Mouse (Mus musculus): ENCODE measurements at regions not wholly inside any gene's neighbourhood (a gene's known extent, or its start where the extent isn't known, plus 50 kb on each side); places are given as distances from the start of the nearest gene placed in this dataset.

DNA sequence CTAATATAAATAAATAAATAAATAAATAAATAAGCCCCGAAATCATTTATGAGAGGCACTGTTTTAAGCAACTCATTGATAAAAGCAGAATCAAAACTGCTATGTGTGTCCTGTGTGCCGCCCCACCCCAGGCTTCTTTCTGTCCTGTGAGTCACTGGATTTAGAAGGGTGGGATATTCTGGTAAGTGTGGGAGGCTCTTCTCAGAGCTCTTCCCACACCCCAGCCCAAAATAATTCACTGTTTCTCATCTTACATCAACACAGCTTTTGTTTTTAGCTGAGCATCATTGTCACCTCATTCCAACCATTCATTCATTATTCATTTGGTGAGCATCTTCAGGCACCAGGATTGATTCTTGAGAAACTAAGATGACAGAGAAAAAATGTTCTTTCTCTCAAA, 118.4 kb downstream of the Barx2 start:
- H3K4me1 ChIP-seq (ENCODE audit: insufficient read depth), result no peaks in the 10 kb centered on the region
- H3K9me3 ChIP-seq (ENCODE audit: low read length), result no peaks in the 10 kb centered on the region
- ATAC-seq (no peak), DNase-seq (no peak)
- WGBS (ENCODE audit: insufficient replicate concordance), result 83% methylated on average over 2 of the region's 2 CpGs
- H3K4me3 ChIP-seq (ENCODE audit: low read depth, low read length), result no peak overlapping the region
- TF ChIP-seq CTCF (IDR thresholded peaks at IDR 0.05; ENCODE audit: low read depth) (no peak), EP300 (IDR thresholded peaks at IDR 0.05; ENCODE audit: low read depth) (no peak)
- H3K27ac ChIP-seq (ENCODE audit: low read depth), result no peak overlapping the region
- no peaks in the 10 kb centered on the region for H3K27me3 ChIP-seq (ENCODE audit: insufficient read depth, low read length)
- no peak overlapping the region for H3K4me2 ChIP-seq (ENCODE audit: low read depth, low read length)
- no peaks in the 10 kb centered on the region for H3K36me3 ChIP-seq (replicated peaks; ENCODE audit: insufficient read depth, low read length)
- no peak overlapping the region for H3K9ac ChIP-seq (replicated peaks)

DNA sequence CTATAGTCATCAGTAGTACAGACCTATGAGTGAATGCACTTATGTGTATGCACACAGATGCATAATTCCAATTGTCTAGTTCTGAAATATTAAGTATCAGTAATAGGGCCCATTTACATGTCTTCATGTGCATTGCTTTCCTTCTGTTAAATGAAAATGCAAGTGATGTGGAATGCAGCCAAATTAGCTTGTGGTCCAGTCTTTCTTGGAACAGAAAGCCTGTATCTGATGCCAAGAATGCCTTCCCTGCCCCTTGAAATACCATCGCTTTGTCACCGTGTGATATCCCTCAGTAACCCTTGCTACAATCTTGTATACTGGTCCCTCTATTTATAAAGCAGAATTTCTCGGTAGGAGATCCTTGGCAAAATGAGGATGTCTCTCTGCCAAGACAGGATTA, 137.3 kb downstream of the Barx2 start:
- no peaks in the 10 kb centered on the region for H3K9me3 ChIP-seq (ENCODE audit: low read length)
- no peaks in the 10 kb centered on the region for H3K4me1 ChIP-seq (ENCODE audit: insufficient read depth)
- H3K4me2 ChIP-seq (ENCODE audit: low read depth, low read length), result no peak overlapping the region
- no peak overlapping the region for H3K27ac ChIP-seq (ENCODE audit: low read depth)
- 79% methylated on average over 3 of the region's 3 CpGs for WGBS (ENCODE audit: insufficient replicate concordance)
- H3K27me3 ChIP-seq (ENCODE audit: insufficient read depth, low read length), result no peaks in the 10 kb centered on the region
- no peak overlapping the region for H3K4me3 ChIP-seq (ENCODE audit: low read depth, low read length)
- DNase-seq, result no peak
- no peaks in the 10 kb centered on the region for H3K36me3 ChIP-seq (replicated peaks; ENCODE audit: insufficient read depth, low read length)
- H3K9ac ChIP-seq (replicated peaks), result no peak overlapping the region
- no peak for TF ChIP-seq EP300 (IDR thresholded peaks at IDR 0.05; ENCODE audit: low read depth)
- no peak for TF ChIP-seq CTCF (IDR thresholded peaks at IDR 0.05; ENCODE audit: low read depth)
- ATAC-seq, result no peak

DNA sequence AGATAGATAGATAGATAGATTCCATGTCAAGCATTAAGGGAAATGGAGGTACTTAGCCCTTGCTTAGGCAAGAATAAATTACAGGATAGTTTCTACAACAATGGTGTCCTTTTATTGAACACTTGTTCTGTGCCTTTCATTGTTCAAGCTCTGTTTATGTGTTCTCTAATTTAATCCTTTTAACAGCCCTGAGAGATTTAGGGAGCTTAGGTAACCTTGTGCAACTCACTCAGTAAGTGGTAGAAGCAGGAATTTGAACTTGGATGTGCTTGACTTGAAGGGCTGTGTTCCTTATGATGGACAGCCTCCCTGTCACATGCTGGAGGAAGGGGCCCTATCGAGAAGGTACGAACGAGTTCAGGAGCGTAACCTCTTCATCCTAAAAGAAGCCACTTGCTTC, 147.9 kb downstream of the Barx2 start:
- H3K36me3 ChIP-seq (replicated peaks; ENCODE audit: insufficient read depth, low read length), result no peaks in the 10 kb centered on the region
- 84% methylated on average over 4 of the region's 4 CpGs for WGBS (ENCODE audit: insufficient replicate concordance)
- no peak overlapping the region for H3K27ac ChIP-seq (ENCODE audit: low read depth)
- no peak overlapping the region for H3K9ac ChIP-seq (replicated peaks)
- DNase-seq (no peak), ATAC-seq (no peak)
- no peak overlapping the region for H3K4me2 ChIP-seq (ENCODE audit: low read depth, low read length)
- H3K4me3 ChIP-seq (ENCODE audit: low read depth, low read length), result no peak overlapping the region
- H3K27me3 ChIP-seq (ENCODE audit: insufficient read depth, low read length), result no peaks in the 10 kb centered on the region
- H3K9me3 ChIP-seq (ENCODE audit: low read length), result no peaks in the 10 kb centered on the region
- no peak for TF ChIP-seq EP300 (IDR thresholded peaks at IDR 0.05; ENCODE audit: low read depth)
- no peak for TF ChIP-seq CTCF (IDR thresholded peaks at IDR 0.05; ENCODE audit: low read depth)
- H3K4me1 ChIP-seq (ENCODE audit: insufficient read depth), result no peaks in the 10 kb centered on the region

DNA sequence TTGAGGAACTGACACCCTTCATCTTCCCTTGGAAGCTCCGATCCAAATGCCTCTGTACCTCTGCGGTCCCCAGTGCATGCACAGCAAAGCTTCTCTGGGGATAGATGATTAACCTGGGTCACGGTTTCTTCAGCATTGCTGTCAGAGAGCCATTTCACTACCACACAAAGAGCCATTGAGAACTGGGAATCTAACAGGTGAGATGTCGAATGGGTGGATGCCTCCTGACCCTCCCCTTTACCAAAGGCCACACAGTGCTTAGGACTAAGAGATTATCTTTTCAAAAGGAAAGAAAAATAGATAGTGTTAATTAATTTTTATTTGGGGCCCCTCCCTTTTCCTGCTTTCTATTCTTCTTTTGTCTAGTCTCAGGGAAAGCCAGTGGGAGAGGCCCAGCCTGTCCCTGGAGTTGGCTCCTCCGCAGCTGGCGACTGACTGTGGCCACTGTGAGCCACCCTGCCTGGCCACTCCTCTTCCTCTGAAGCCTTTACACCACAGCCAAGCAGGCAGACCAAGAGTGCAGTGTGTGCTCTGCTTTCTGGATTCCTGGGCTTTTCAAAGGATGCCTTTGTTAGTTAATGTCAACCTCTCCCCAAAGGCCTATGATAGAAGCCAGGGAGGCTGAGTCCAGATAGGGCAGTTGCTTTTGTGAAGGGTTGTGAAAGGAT, 155.2 kb downstream of the Barx2 start:
- no peaks in the 10 kb centered on the region for H3K36me3 ChIP-seq (replicated peaks; ENCODE audit: insufficient read depth, low read length)
- ATAC-seq, result no peak
- no peaks in the 10 kb centered on the region for H3K9me3 ChIP-seq (ENCODE audit: low read length)
- no peak overlapping the region for H3K9ac ChIP-seq (replicated peaks)
- no peak overlapping the region for H3K4me2 ChIP-seq (ENCODE audit: low read depth, low read length)
- H3K27me3 ChIP-seq (ENCODE audit: insufficient read depth, low read length), result no peaks in the 10 kb centered on the region
- H3K4me1 ChIP-seq (ENCODE audit: insufficient read depth), result no peaks in the 10 kb centered on the region
- H3K27ac ChIP-seq (ENCODE audit: low read depth), result no peak overlapping the region
- H3K4me3 ChIP-seq (ENCODE audit: low read depth, low read length), result no peak overlapping the region
- 65% methylated on average over 6 of the region's 6 CpGs for WGBS (ENCODE audit: insufficient replicate concordance)
- no peak for DNase-seq
- TF ChIP-seq CTCF (IDR thresholded peaks at IDR 0.05; ENCODE audit: low read depth) (no peak), EP300 (IDR thresholded peaks at IDR 0.05; ENCODE audit: low read depth) (no peak)

DNA sequence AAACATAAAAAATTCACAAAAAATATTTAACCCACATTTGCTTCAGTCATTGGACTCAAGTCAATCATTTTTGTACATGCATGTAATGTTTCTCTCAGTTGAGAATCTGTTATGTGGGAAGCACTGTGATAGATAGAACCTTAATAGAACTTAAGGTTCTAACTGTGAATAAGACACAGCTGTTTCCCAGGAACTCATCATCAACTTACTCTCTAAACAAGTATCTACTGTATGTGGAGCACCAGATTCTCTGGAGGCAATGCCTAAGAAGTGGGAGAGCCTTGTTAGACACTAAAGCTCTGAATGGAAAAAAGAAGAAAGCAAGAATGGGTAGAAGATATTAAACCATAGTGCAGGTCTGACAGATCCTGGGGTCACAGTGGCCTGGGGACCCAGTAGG, 182.8 kb downstream of the Barx2 start:
- no peak overlapping the region for H3K4me2 ChIP-seq (ENCODE audit: low read depth, low read length)
- DNase-seq (no peak), ATAC-seq (no peak)
- H3K4me1 ChIP-seq (ENCODE audit: insufficient read depth), result no peaks in the 10 kb centered on the region
- H3K4me3 ChIP-seq (ENCODE audit: low read depth, low read length), result no peak overlapping the region
- TF ChIP-seq CTCF (IDR thresholded peaks at IDR 0.05; ENCODE audit: low read depth), result no peak
- no peak for TF ChIP-seq EP300 (IDR thresholded peaks at IDR 0.05; ENCODE audit: low read depth)
- H3K27me3 ChIP-seq (ENCODE audit: insufficient read depth, low read length), result no peaks in the 10 kb centered on the region
- no peak overlapping the region for H3K9ac ChIP-seq (replicated peaks)
- no peak overlapping the region for H3K27ac ChIP-seq (ENCODE audit: low read depth)
- no peaks in the 10 kb centered on the region for H3K36me3 ChIP-seq (replicated peaks; ENCODE audit: insufficient read depth, low read length)
- no peaks in the 10 kb centered on the region for H3K9me3 ChIP-seq (ENCODE audit: low read length)

DNA sequence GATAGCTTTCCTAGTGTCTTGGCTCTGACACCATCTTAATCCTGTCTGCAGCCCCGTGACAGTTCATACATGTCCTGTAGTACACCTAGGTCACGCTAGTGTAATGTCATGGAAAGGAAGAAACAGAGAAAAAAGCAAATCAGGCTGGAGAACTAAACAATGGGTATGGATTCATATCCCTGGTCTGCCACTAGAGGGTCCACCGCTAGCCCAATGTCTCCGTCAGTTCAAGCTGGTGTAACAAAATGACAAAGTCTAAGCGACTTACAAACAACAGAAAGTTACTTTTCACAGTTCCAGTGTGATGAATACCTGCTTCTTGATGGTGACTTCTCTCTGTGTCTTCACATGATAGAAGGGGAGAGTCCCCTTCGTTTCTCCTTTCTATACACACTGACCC, 194.0 kb downstream of the Barx2 start:
- peak; percentile 31 for TF ChIP-seq CTCF (IDR thresholded peaks at IDR 0.05; ENCODE audit: low read depth)
- no peak for TF ChIP-seq EP300 (IDR thresholded peaks at IDR 0.05; ENCODE audit: low read depth)
- H3K4me1 ChIP-seq (ENCODE audit: insufficient read depth), result no peaks in the 10 kb centered on the region
- no peak overlapping the region for H3K27ac ChIP-seq (ENCODE audit: low read depth)
- H3K4me2 ChIP-seq (ENCODE audit: low read depth, low read length), result no peak overlapping the region
- 58% methylated on average over 6 of the region's 6 CpGs for WGBS (ENCODE audit: insufficient replicate concordance)
- H3K4me3 ChIP-seq (ENCODE audit: low read depth, low read length), result no peak overlapping the region
- no peak overlapping the region for H3K9ac ChIP-seq (replicated peaks)
- DNase-seq, result no peak
- H3K9me3 ChIP-seq (ENCODE audit: low read length), result no peaks in the 10 kb centered on the region
- no peaks in the 10 kb centered on the region for H3K36me3 ChIP-seq (replicated peaks; ENCODE audit: insufficient read depth, low read length)
- H3K27me3 ChIP-seq (ENCODE audit: insufficient read depth, low read length), result no peaks in the 10 kb centered on the region
- no peak for ATAC-seq

DNA sequence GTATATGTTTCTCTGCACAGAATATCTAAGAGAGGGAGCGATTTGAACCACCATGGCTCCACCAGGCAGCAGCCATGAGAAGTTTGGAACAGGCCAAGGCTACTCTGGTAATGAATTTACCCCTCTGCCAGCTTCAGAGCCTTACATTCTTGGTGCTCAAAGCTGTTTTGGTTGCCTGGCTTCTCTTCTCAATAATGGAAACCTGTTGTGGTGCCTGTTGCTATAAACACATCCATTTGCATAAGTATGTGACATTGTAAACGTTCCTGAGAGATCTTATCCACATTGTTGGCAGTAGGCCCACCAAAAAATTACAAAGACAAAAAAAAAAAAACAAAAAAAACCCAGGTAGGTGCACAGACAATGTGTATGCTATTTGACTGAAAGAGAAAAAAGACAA, 203.2 kb downstream of the Barx2 start:
- no peak overlapping the region for H3K4me2 ChIP-seq (ENCODE audit: low read depth, low read length)
- H3K4me1 ChIP-seq (ENCODE audit: insufficient read depth), result no peaks in the 10 kb centered on the region
- ATAC-seq (no peak), DNase-seq (no peak)
- no peak for TF ChIP-seq EP300 (IDR thresholded peaks at IDR 0.05; ENCODE audit: low read depth)
- no peak for TF ChIP-seq CTCF (IDR thresholded peaks at IDR 0.05; ENCODE audit: low read depth)
- WGBS (ENCODE audit: insufficient replicate concordance), result 48% methylated on average over 2 of the region's 2 CpGs
- H3K27ac ChIP-seq (ENCODE audit: low read depth), result no peak overlapping the region
- no peak overlapping the region for H3K4me3 ChIP-seq (ENCODE audit: low read depth, low read length)
- H3K9me3 ChIP-seq (ENCODE audit: low read length), result no peaks in the 10 kb centered on the region
- no peaks in the 10 kb centered on the region for H3K27me3 ChIP-seq (ENCODE audit: insufficient read depth, low read length)
- H3K36me3 ChIP-seq (replicated peaks; ENCODE audit: insufficient read depth, low read length), result no peaks in the 10 kb centered on the region
- H3K9ac ChIP-seq (replicated peaks), result no peak overlapping the region
